Mouse (Mus musculus) stomach, embryonic 16.5 days (tissue): ENCODE data around the gene E330009J07Rik. TPM values are rescaled to one million over a fixed set of nuclear protein-coding genes. Genes with fewer than 3 reads are reported as not detected.

Source experiments
- ATAC-seq: fragments of 200-750 bp; cut with Nextera tagmentation; 2 replicates; pipeline ENCODE4 v1.8.0; 2017; ENCODE audit warnings: moderate number of reproducible peaks, moderate TSS enrichment; ENCODE audit not compliant: insufficient read depth, low FRiP score
- H3K27ac ChIP-seq: fragments of 300-500 bp; sonication (generic); 2 replicates; pipeline ENCODE4 v1.5.1; 2014; ENCODE audit warnings: low read length
- H3K27me3 ChIP-seq: fragments of 300-500 bp; sonication (generic); 2 replicates; pipeline ENCODE4 v1.6.1; 2014; ENCODE audit warnings: low read length, control low read depth, mixed read lengths; ENCODE audit not compliant: control insufficient read depth, insufficient read depth
- H3K36me3 ChIP-seq: fragments of 300-500 bp; sonication (generic); 2 replicates; pipeline ENCODE4 v1.6.1; 2014; ENCODE audit warnings: low read length; ENCODE audit not compliant: control insufficient read depth, insufficient read depth
- H3K4me1 ChIP-seq: fragments of 300-500 bp; sonication (generic); 2 replicates; pipeline ENCODE4 v1.6.1; 2014; ENCODE audit warnings: low read length, control low read depth, mixed read lengths; ENCODE audit not compliant: control insufficient read depth, insufficient read depth
- H3K4me2 ChIP-seq: fragments of 300-500 bp; sonication (generic); 2 replicates; pipeline ENCODE4 v1.6.1; 2014; ENCODE audit warnings: low read depth, low read length, mixed read lengths
- H3K4me3 ChIP-seq: fragments of 300-500 bp; sonication (generic); replicated peaks from 2 replicates; pipeline ENCODE4 v1.5.1; 2014; ENCODE audit warnings: mild to moderate bottlenecking, low read length
- H3K9ac ChIP-seq: fragments of 300-500 bp; sonication (generic); 2 replicates; pipeline ENCODE4 v1.6.1; 2014; ENCODE audit warnings: low read length
- H3K9me3 ChIP-seq: fragments of 300-500 bp; sonication (generic); replicated peaks from 2 replicates; pipeline ENCODE4 v1.6.1; 2016; ENCODE audit warnings: low read length, control low read depth; ENCODE audit not compliant: control insufficient read depth
- WGBS: fragments of 180-500 bp; shearing (Covaris S2); extraction: QIAGEN DNeasy Blood & Tissue Kit; methylation state at CpG from one replicate; pipeline ENCODE4 v1.1.7; 2014; 5-methylcytosine and 5-hydroxymethylcytosine counted together
- polyA plus RNA-seq: library from polyadenylated mRNA; unstranded; fragments of >200 nt; fragmentation: Nextera tagmentation; extraction: Ambion mirVana; gene quantifications from 2 replicates; pipeline ENCODE4 v1.2.1, GENCODE M21; 2015

The E330009J07Rik gene
- 16.6 and 19.8 TPM in 2 replicates for polyA plus RNA-seq

DNA sequence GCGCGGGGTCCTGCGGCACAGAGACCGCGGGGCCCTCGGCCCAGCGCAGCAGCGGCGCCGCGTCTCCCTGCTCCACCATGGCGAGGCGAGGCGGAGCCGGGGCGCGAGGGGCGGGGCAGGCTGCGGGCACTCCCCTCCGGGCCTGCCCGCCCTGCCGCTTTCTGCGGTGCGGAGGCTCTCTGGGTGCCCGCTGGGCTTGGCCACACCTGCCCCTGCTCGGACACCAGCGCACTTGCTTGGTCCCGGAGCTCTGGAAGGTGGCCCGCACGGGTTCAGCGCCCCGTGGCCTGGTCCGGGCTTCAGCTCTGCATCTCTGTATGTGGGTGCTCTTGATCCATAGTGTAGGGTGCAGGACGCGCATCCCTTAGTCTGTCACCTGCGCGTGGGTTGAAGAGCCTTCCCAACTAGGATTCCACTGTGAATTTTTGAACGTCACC, at the start of gene E330009J07Rik:
Gene E330009J07Rik (minus strand): TSS at position 89 of the 437 bp plus-strand sequence.
- Histone ChIP-seq H3K27ac (peak within 1 kb of the TSS; percentile 52), H3K9ac (peak within 1 kb of the TSS; percentile 94), H3K9me3 (no peaks in the 10 kb centered on the region), H3K36me3 (no peaks in the 10 kb centered on the region), H3K4me1 (peaks cover 10% of the 10 kb centered on the region), H3K27me3 (no peaks in the 10 kb centered on the region), H3K4me2 (peak within 1 kb of the TSS; percentile 93), H3K4me3 (peak within 1 kb of the TSS; percentile 85)
- WGBS, result 1% methylated on average over 38 of the region's 38 CpGs
- peak; percentile 93 for ATAC-seq

DNA sequence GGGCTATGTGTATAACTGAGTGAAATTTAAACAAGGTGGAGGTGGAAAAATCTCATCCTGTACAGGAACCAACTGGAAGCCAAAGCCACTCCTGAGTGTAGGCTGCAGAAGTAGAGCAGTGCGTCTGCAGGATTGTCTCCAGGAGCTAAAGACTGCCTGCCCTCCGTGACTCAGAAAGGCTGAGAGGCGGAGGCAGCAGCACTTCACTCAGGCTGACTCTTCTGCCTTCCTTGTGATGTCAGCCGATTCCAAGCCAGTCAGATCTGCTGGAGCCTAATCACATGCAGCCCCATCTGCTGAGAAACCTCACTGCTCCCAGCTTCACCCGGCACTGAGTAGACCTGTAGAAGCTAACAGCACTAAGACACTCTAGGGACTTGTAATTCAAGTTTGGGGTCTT, 46.4 kb upstream of the E330009J07Rik start:
- Histone ChIP-seq H3K4me2 (no peak overlapping the region), H3K27me3 (no peaks in the 10 kb centered on the region), H3K9ac (no peak overlapping the region), H3K4me3 (no peak overlapping the region), H3K27ac (no peak overlapping the region), H3K9me3 (no peaks in the 10 kb centered on the region), H3K4me1 (no peaks in the 10 kb centered on the region), H3K36me3 (peaks cover 20% of the 10 kb centered on the region)
- WGBS, result 92% methylated on average over 5 of the region's 5 CpGs
- ATAC-seq, result no peak

DNA sequence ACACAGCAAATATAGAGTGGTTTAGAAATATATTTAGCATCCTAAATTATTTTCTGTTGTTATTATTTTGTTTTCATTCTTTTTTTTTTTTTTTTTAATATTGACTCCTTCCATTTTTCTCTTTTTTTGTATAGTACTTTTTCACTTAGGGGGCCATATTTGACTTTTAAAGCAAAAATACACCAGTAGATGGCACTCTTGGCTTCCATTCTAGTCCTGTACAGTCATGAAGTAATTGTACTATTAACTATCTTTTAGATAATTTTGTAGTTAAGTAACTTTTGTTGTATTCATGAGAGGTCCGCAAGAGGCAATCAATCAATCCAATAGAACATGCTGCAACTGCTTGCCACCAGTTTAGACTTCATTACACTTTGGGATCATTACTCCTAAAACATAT, 43.8 kb upstream of the E330009J07Rik start:
- Histone ChIP-seq H3K9me3 (no peaks in the 10 kb centered on the region), H3K27ac (no peak overlapping the region), H3K36me3 (peaks cover 33% of the 10 kb centered on the region), H3K4me2 (no peak overlapping the region), H3K4me1 (no peaks in the 10 kb centered on the region), H3K4me3 (no peak overlapping the region), H3K27me3 (no peaks in the 10 kb centered on the region), H3K9ac (no peak overlapping the region)
- 53% methylated on average over 1 of the region's 1 CpGs for WGBS
- ATAC-seq, result no peak

DNA sequence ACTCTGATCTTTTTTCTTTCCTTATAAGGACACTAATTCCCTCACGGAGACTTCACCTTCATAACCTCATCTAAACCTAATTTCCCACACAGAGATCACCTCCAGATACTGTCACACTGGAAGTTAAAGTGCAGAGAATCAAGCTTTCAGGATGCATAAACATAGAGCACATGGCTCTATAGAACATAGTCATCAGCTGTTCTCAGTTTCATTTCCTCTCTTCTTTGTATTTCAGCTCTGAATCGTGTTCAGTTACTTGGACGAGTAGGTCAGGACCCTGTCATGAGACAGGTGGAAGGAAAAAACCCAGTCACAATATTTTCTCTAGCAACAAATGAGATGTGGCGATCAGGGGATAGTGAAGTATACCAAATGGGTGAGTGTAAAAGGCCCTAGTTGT, 40.2 kb upstream of the E330009J07Rik start:
- H3K4me2 ChIP-seq, result no peak overlapping the region
- ATAC-seq, result no peak
- peaks cover 4% of the 10 kb centered on the region for H3K4me1 ChIP-seq
- no peaks in the 10 kb centered on the region for H3K27me3 ChIP-seq
- no peak overlapping the region for H3K27ac ChIP-seq
- no peak overlapping the region for H3K4me3 ChIP-seq
- no peak overlapping the region for H3K9ac ChIP-seq
- peaks cover 29% of the 10 kb centered on the region for H3K36me3 ChIP-seq
- H3K9me3 ChIP-seq, result no peaks in the 10 kb centered on the region
- 88% methylated on average over 4 of the region's 4 CpGs for whole genome bisulfite sequencing

DNA sequence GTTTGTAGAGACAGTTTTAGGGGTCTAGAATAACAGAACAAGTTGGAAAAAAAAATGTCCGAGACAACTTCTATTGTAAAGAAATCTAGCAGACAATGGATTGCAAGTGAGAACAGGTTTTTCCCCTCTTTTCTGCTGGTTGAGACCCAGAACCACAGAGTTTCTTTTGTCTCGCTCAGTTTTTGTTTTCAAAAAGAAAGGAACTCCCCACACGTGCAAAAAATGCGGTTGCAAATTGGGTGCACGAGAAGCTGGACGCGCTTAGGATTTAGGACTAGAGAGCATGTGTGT, 35.7 kb upstream of the E330009J07Rik start:
- Histone ChIP-seq H3K4me1 (peaks cover 4% of the 10 kb centered on the region), H3K36me3 (peaks cover 15% of the 10 kb centered on the region), H3K9ac (peak overlapping the region; percentile 84), H3K4me3 (peak overlapping the region; percentile 66), H3K27me3 (no peaks in the 10 kb centered on the region), H3K9me3 (no peaks in the 10 kb centered on the region), H3K4me2 (peak overlapping the region; percentile 68), H3K27ac (peak overlapping the region; percentile 95)
- ATAC-seq, result no peak
- 0% methylated on average over 7 of the region's 7 CpGs for WGBS

DNA sequence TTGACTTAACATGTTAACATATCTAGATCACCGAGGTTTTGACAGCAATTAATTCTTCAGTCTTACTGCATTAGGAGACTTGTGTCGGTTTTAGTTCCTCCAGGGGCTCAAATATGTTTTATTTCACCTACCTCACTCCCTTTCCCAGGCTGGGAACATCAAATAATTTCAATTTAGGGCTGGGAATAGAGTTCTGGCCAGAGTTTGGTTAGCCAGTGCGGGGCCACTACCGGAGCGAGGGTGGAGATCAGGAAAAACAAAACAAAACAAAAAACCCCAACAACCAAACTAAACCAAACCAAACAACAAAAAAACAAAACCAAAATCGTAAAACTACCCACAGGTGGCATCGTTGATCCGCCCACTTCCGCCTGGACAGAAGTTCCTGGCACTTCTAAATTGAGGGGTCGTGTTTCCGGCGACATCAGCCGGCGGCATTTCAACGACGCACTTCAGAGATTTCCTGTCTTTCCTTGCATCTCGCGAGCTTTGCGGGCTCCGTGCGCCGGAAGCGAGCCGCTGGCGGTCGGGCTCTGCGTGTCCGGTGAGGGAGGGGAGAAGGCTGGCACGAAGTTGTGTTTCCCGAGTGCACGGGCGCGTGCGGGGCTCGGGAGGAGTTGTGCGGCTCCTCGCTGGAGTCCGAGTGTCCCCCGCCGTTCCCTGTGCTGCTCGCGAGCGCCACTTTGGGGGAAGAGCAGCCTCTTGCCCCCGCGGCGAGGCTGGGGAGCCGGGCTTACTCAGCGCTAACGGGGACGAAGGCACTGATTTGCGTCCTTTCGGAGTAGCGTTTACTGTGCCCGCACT, 35.2 kb upstream of the E330009J07Rik start, which contains the start of gene Ssbp1:
Gene Ssbp1 (plus strand): TSS at position 437 of the 804 bp plus-strand sequence.
- Histone ChIP-seq H3K36me3 (peaks cover 15% of the 10 kb centered on the region), H3K4me1 (peaks cover 4% of the 10 kb centered on the region), H3K4me3 (peak within 1 kb of the TSS; percentile 66), H3K9me3 (no peaks in the 10 kb centered on the region), H3K27ac (peak within 1 kb of the TSS; percentile 95), H3K27me3 (no peaks in the 10 kb centered on the region), H3K4me2 (peak within 1 kb of the TSS; percentile 96), H3K9ac (peak within 1 kb of the TSS; percentile 84)
- WGBS, result under 1% methylated on average over 54 of the region's 54 CpGs
- ATAC-seq, result peak; percentile 98

DNA sequence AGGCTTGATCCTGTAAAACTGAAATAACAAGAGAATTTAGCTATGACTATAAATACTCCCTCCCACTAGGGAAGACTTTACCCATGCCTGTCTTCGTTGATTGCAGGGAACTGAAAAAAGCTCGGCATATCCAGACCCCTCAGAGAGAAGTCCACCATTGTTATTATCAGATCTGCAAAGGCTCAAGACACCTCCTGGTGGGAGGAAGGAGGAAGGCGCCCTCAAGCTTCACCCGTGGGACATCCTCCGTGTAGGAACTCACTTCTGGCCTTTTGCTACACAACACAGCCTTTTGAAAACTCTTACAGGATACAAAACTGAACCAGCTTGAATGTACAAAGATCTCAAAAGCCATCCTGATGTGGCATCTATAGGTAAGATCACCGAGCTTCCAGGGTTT, 29.8 kb upstream of the E330009J07Rik start:
- Histone ChIP-seq H3K4me3 (no peak overlapping the region), H3K27ac (no peak overlapping the region), H3K9me3 (no peaks in the 10 kb centered on the region), H3K36me3 (no peaks in the 10 kb centered on the region), H3K4me1 (no peaks in the 10 kb centered on the region), H3K9ac (no peak overlapping the region), H3K4me2 (no peak overlapping the region), H3K27me3 (no peaks in the 10 kb centered on the region)
- WGBS, result 49% methylated on average over 6 of the region's 6 CpGs
- no peak for ATAC-seq

DNA sequence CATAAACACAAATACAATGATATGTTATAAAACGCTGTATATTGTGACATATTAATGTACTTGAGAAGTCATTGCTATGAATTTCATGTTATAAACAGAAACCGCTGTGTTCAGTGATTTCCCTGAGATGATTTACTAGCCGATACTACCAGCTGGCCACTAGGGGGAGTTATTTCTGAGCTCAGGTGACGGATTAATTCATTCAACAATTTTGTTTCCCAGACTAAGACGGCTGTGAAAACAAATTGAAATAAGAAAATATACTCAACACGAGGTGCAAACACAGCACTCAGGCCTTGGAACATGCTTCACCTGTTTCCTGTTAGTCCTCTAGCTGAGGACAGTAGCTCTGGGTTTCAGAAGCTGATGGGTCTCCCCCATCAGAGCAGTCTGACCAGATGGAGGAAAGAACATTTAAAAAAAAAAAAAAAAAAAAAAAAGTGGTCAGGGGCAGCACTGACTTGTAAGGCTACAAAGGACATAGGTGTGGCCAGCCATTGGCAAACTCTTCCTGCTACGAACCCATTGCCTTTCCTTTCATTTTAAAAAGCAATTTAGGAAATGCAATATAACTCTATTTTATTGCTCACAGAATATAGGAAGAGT, 18.6 kb upstream of the E330009J07Rik start:
- Histone ChIP-seq H3K4me2 (no peak overlapping the region), H3K4me3 (no peak overlapping the region), H3K9me3 (no peaks in the 10 kb centered on the region), H3K9ac (no peak overlapping the region), H3K4me1 (no peaks in the 10 kb centered on the region), H3K27ac (no peak overlapping the region), H3K27me3 (no peaks in the 10 kb centered on the region), H3K36me3 (no peaks in the 10 kb centered on the region)
- WGBS, result 20% methylated on average over 7 of the region's 7 CpGs
- ATAC-seq, result no peak

DNA sequence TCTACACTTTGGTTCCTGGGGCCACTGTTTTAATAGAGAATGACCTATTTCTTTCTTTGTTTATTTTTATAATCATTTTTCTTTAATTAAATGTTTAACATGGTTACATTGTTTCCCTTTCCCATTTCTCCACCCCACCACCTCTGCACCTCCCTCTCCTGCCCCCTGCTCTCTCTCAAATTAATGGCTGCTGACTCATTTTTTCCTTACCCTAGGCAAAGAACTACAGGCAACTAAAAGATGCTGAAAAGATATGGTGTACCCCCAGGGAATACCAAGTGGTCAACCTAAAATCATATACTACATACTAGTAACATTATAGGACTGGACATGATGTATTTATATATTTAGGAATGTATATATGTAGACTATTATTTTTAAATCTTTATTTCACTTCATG, 12.7 kb upstream of the E330009J07Rik start:
- H3K36me3 ChIP-seq, result no peaks in the 10 kb centered on the region
- no peak overlapping the region for H3K4me2 ChIP-seq
- no peak for ATAC-seq
- H3K4me3 ChIP-seq, result no peak overlapping the region
- no peaks in the 10 kb centered on the region for H3K9me3 ChIP-seq
- H3K4me1 ChIP-seq, result no peaks in the 10 kb centered on the region
- no peak overlapping the region for H3K27ac ChIP-seq
- H3K9ac ChIP-seq, result no peak overlapping the region
- H3K27me3 ChIP-seq, result peaks cover under 1% of the 10 kb centered on the region; the same call in 1 of the 2 replicates
